ENCODE assay signal across 17 mouse cellular contexts in genomic region chr4:105354097-105354496, GRCm38 (mm10).
"Had no signal": no experiment of that assay in that cellular context is flagged by ENCODE, and none has a peak within 500 bp of the region (broad histone marks: within the 10 kb centered on the region; RNA-seq: fewer than 3 reads in every experiment).

No protein-coding gene starts in this region.

- H3K27me3 ChIP-seq: liver, embryonic 12.5 days; midbrain, embryonic 12.5 days; neural tube, embryonic 12.5 days; stomach, embryonic 15.5 days had no signal

- H3K36me3 ChIP-seq: liver, embryonic 12.5 days; midbrain, embryonic 12.5 days; neural tube, embryonic 12.5 days; stomach, embryonic 15.5 days had no signal

- H3K9ac ChIP-seq: liver, embryonic 12.5 days; liver, embryonic 14.5 days; lung, embryonic 14.5 days; midbrain, embryonic 12.5 days; neural tube, embryonic 12.5 days; stomach, embryonic 15.5 days had no signal

- ATAC-seq: liver, embryonic 12.5 days; midbrain, embryonic 16.5 days had no signal

- H3K27ac ChIP-seq: liver, embryonic 12.5 days; liver, embryonic 14.5 days; midbrain, embryonic 12.5 days; neural tube, embryonic 12.5 days; stomach, embryonic 15.5 days; stomach, postnatal 0 days had no signal

- H3K4me3 ChIP-seq: liver, embryonic 12.5 days; midbrain, embryonic 12.5 days; myocyte; neural tube, embryonic 12.5 days; stomach, embryonic 15.5 days had no signal

- H3K4me1 ChIP-seq: liver, embryonic 12.5 days; stomach, embryonic 15.5 days had no signal

- H3K4me2 ChIP-seq: liver, embryonic 12.5 days; lung, embryonic 14.5 days; midbrain, embryonic 12.5 days; neural tube, embryonic 12.5 days; stomach, embryonic 15.5 days had no signal

- DNase-seq: lung, adult 18-20 months; lung, embryonic 14.5 days; lung, postnatal 10 days; lung, postnatal 4 days; midbrain, embryonic 14.5 days; right cerebral cortex, postnatal 14 days; thymus, adult 2 months; thymus, postnatal 25 days; thymus, postnatal 4 days had no signal

- H3K9me3 ChIP-seq: liver, embryonic 12.5 days; midbrain, embryonic 12.5 days; neural tube, embryonic 12.5 days; stomach, embryonic 15.5 days had no signal
